Mouse (Mus musculus) MN1 (cell line): ENCODE data around the gene Tspan2.

Experiments
- DNase-seq: peaks from one replicate; pipeline ENCODE4 v3.0.0-alpha.2; 2016; ENCODE audit warnings: low spot score

The Tspan2 gene

GRCm38 (mm10) chr3:102735031-102735558, 766 bp downstream of the Tspan2 start:
- DNase-seq: peak; percentile 76

GRCm38 (mm10) chr3:102735638-102736037, 1.3 kb downstream of the Tspan2 start:
- no peak for DNase-seq

- no peak for DNase-seq
Measured at GRCm38 (mm10) chr3:102736436-102736835, 2.1 kb downstream of the Tspan2 start.

DNA sequence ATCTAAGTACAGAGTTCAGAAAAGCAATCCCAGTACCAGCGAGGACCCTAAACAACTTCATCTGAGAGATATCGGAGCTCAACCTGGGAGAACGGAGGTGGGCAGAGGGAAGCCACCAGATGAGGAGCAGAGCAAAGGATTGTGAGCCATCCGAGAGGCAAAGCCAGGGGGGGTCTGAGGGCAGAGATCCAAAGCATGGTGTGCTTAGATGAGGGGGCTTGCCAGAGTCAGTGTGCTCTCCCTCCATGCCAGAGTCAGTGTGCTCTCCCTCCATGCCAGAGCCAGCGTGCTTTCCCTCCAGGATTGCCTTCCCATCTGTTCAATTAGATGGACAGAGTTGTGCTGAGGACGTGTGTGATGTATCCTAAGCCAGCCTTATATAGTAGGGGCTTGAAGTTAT, 2.8 kb downstream of the Tspan2 start:
- DNase-seq: no peak

- no peak for DNase-seq
Measured at GRCm38 (mm10) chr3:102738161-102738901, 4.0 kb downstream of the Tspan2 start.

- DNase-seq: no peak
Measured at GRCm38 (mm10) chr3:102738926-102739325, 4.6 kb downstream of the Tspan2 start.

- no peak for DNase-seq
Measured at GRCm38 (mm10) chr3:102742725-102743124, 8.4 kb downstream of the Tspan2 start.

DNA sequence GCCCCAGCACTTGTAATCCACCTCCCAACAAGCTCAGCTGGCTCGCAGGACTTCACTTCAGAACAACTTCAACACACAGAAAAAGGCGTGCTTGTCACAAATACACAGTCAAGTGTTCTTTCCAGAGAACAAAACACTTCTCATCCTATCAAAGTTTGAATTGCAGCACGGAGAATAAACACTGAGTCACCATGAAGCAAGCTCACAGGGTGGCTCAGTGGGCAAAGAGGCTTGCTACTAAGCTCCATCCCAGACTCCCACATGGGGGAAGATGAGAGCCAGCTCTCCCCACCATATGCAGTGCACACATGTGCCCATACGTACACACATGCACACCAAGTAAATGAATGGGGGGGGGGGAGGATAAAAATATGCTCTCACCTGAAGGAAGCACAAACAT, 8.9 kb downstream of the Tspan2 start:
- no peak for DNase-seq

DNA sequence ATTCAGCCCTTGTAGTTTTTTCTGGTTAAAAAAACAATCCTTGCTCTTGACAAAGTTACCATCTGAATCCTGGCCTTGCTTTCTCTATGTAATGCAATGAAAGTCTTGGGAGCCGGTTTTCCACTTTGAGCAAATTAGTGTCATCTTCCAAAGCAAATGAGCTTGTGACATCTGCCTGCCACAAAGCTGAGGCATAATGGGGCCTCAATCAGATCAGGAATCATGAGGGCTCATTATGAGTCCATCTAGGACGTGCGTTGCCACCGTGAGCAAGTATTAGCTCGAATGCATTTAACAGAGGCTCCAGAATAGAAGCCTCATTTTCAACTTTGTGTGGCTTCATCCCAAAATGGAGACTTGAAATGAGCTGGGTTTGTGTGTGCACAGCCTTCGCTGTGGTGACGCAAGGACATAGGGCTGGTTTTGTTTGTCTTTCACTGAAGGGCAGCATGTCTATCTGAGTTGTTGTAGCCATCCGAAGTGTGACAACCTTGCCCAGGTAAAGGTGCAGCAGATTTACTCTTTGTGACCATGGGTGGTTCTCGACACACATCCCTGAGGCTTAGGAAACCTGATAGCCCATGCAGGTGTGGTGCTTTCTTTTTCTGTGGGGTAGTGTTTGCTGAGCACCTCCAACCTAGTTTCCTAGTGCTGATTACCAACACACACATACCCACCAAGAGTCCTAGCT, 9.6 kb downstream of the Tspan2 start:
- DNase-seq: no peak

- peak; percentile 83 for DNase-seq
Measured at GRCm38 (mm10) chr3:102744657-102745056, 10.3 kb downstream of the Tspan2 start.

GRCm38 (mm10) chr3:102746174-102746573, 11.8 kb downstream of the Tspan2 start:
- no peak for DNase-seq

DNA sequence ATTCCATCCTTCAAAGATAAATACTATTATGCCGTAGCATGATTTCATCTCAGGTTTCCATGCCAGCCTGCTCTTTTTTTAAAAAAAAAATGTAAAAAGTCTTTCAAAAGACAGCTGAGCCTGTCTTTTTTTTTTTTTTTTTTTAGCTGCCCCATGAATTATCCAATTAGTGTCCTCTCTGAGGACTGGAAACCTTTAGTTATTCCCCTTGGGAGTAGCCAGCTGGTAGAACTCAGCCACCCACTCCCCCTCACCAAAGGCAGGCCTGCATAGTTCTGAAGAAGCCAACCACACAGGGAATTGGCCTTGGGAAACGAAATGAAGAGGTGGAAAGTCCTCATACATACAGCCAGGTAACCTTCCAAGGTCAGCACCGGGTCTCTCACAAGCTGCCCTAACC, 13.7 kb downstream of the Tspan2 start:
- DNase-seq: peak; percentile 91

GRCm38 (mm10) chr3:102748686-102749085, 14.4 kb downstream of the Tspan2 start:
- peak; percentile 57 for DNase-seq

- DNase-seq: no peak
Measured at GRCm38 (mm10) chr3:102751136-102751535, 16.8 kb downstream of the Tspan2 start.

- no peak for DNase-seq
Measured at GRCm38 (mm10) chr3:102751536-102751935, 17.2 kb downstream of the Tspan2 start.

GRCm38 (mm10) chr3:102752053-102752452, 17.7 kb downstream of the Tspan2 start:
- DNase-seq: no peak

DNA sequence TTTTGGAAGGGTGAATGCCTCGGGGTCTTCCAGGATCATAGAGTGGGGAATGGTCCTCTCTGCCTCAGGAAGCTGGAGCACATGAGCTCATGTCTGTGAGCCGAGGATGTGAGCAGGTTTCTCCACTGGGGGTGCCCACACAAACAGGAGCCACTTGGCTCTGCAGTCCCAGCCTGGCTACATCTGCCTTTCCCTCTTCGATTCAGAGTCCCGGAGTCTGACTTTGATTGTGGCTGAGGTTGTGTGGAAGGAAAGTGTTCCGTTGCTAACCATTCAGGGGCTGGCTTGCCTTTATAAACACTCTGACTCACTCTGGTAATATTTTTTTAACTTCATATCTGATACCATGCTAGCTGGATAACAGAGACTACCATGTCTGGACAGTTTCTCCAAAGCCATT, 18.1 kb downstream of the Tspan2 start:
- peak; percentile 36 for DNase-seq

DNA sequence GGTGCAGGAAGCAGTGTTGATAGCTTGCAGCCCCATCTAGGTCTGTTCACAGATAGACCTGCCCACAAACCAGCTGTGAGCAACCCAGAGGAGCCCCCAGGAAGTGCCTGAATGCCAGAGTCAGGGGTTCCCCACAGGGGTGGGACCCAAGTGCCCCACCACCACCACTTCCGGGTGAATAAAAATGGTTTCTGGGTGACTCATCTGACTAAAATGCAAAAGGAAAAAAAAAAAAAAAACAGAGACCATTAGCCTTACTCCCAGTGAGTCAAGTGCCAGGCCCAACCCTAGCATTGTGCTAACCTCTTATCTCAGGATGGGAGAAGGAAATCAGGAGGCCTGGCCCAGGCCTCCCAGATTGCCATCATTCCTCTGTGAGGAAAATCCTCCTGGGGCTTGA, 21.5 kb downstream of the Tspan2 start:
- DNase-seq: peak; percentile 62

GRCm38 (mm10) chr3:102757019-102757418, 22.7 kb downstream of the Tspan2 start:
- DNase-seq: peak; percentile 36

GRCm38 (mm10) chr3:102760236-102760635, 25.9 kb downstream of the Tspan2 start:
- DNase-seq: no peak

DNA sequence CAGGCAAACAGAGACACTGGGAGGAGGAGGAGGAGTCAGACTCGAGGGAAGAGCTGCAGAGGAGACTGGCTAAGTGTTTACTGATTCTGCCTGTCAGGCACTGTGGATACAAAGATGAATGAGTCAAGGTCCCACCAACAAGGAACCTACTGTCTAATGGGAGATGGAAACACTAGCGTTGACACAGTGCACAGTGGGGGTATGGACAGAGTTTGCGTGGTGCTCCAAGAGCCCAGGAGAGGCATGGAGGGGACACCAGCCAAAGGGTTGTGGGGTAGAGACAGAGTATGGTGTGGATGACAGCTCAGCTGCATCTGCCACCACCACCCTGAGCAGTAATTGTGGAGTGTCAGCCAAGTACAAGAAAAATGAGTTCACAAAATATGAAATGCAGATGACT, 28.1 kb downstream of the Tspan2 start:
- no peak for DNase-seq

DNA sequence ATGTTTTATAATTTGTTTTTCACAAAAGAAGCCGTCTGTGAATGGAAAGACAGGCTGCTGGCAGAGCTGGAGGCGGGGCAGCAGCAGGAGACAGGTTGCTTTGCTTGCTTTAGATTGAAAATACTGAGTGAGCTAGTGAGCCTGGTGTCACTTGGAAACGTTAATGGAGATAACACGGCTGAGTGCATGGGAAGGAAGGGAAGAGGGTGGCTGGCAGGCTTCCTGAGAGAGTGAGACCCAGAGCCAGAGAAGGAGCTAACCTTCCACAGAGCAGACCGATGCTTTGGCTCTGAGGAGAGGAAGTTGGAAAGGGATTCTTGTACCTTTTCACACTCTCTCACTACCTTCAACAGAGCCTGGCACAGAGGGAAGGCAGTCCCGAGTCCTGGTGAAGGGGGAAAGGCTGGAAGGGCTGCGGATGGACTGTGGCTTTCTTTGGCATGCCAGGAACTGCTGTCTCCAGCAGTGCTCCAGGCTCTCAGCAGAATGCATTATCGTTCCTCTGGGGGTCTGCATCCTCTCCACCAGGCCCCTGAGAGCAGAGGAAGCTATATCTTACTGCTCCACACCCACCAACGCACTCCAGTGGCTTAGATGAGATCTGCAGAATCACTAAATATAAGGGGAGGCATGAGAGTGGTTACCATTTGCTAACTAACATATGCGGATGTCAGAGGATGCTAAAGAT, 29.5 kb downstream of the Tspan2 start:
- DNase-seq: peak; percentile 36

GRCm38 (mm10) chr3:102764850-102765249, 30.5 kb downstream of the Tspan2 start:
- DNase-seq: no peak
